Mouse (Mus musculus): Measurements from ENCODE around the gene Adk. TPM values are rescaled to one million over a fixed set of nuclear protein-coding genes. Genes with fewer than 3 reads are reported as not detected.

Gene Adk
- polyA plus RNA-seq, 1 experiment from 2014 or later, result 102 TPM

DNA sequence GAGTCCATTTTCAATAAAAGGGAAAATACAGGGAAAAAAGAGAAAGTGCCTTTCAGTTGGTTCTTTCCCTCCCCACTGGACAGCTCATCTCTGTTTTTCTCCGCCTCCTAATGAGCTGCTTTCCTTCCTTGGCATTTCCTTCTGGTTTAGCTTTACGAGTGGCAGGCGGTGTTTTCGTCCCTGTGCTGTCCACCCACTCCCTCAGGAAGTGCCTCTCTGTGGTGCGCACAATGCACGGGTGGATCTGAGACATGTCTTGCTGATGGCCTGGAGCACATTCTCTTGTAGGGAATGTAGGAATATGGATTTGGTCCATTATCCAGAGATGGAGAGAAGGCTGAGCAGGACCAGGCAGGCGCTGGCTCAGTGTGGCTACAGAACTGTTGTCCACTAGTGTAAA lies 47.0 kb downstream of the Adk start:
- DNase-seq (ENCODE audit: low spot score), result no peak

DNA sequence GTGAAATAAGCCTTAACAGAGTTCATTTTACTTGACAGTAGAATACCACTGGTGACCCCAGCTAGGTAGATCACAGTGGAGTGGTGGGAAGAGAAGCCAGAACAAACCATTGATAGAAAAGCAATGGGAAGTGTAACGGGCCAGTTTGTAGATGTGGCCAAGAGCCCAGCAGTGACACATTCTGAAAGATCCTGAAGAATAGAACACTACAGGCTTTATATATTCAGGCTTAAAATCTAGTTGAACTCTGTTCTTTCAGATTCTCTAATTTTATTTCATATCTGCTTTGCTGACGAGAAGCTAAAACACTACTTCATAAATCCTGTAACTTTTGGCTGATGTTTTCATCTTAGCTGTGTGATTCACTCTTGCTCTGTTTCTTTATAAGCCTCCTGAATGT lies 48.5 kb downstream of the Adk start:
- DNase-seq (ENCODE audit: low spot score), result no peak

DNA sequence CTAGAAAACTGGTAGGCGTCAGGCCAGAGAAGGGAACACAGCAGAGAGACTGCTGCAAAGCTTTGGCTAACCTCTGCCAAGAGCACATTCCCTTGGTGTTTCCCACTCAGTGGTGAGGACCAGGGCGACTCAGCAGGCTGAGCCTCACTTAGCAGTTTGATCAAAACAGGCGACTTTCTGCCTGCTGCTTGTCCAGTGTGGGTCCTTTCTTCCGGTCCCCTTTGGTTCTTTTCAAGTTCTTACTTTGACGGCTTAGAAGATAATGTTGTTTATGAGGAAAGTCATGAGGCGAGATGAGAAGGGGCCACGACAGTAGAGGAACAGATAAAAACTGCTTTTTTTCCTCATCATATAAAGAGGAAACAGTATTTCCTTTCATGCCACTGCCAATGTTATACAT lies 49.2 kb downstream of the Adk start:
- no peak for DNase-seq (ENCODE audit: low spot score)

DNA sequence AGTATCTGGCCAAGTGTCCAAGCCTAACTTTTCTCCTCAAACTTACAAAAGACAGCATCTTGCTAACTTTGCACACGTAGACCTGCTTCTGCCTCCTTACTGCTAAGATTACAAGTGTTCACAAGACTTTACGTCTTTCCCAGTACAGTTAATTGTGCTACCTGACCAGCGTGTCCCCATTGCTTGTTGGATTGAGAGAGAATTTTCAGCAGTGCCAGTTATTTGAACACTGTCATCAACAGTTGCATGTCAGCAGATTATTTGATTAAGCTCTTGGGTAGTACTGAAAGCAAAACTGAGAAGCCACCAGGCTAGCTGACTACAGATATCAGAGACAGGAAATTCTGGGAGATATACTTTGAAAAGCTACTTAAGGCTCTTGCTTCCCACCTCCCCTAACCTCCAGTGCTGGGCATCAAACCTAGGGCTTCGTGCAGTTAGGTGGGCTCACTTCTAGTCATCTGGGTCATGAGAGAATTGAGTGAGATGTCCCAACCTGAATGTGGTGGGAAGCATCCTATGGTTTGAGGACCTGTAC lies 50.4 kb downstream of the Adk start:
- no peak for DNase-seq (ENCODE audit: low spot score)

DNA sequence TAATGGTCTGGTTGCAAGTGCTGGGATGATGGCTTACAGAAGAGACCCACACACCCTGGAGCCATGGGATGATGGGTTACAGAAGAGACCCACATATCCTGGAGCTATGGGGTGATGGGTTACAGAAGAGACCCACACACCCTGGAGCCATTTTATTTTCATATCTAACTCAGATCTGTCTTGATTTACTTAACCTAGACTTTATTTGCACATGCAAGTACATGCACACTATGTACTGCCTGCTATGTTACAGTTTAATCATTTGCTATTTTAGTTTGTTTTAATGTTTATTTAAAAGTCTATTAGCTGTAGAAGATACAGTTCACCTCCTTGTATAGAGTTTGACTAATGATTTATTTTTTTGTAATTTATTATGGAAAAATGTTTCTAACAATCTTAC lies 52.7 kb downstream of the Adk start:
- no peak for DNase-seq (ENCODE audit: low spot score)

DNA sequence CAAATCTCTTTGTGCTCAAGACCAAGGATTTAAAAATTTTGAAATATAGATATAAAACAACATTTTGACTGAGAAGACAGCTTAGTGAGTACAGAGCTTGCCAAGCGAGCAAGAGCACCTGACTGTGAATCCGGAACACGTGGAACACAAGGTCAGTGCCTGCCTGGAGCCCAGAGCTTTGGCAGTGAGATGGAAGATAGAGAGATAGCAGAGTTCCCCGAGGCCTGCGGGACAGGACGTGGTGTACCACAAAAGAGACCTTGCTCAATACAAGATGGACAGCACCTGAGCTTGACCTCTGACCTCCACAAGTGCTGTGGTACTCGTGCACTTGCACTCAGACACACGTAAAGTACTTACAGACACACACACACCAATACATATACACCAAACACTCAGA lies 54.2 kb downstream of the Adk start:
- DNase-seq (ENCODE audit: low spot score), result no peak

DNA sequence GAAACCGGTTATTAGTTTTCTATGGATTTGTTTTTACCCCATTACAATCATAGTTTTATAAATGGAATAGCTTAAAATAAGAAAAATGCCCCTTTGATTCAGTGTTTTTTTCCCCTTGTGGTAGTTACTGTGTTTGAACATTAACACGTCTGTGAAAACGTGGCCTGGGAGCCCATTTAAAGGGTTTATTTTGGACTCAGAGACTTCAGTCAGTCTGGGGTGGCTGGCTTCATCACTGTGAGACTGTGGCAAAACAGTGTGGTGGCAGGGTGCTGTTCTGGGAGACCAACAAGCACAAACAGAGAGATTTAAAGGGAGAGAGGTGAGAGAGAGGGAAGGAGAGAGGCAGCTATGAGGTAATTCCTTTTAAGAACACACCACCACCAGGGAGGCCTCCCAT lies 55.2 kb downstream of the Adk start:
- no peak for DNase-seq (ENCODE audit: low spot score)

DNA sequence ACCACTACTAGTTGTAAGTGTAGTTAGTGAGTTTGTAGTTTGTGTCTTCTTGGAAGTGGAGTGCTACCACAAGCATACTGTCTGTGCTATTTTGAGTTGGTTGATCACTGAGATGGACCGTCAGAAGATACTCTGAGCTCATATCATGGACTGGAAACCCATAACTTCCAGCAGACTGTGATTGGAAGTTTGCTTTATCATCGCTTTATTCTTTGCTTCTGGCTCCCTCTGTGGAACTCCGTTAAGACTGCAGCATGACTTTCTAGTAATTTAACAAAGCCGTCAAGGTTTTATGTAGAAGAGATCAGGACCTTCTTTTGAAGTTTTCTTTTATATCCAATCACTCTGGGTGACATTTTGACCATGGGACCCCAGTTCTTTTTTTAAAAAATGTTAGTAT lies 58.1 kb downstream of the Adk start:
- no peak for DNase-seq (ENCODE audit: low spot score)

DNA sequence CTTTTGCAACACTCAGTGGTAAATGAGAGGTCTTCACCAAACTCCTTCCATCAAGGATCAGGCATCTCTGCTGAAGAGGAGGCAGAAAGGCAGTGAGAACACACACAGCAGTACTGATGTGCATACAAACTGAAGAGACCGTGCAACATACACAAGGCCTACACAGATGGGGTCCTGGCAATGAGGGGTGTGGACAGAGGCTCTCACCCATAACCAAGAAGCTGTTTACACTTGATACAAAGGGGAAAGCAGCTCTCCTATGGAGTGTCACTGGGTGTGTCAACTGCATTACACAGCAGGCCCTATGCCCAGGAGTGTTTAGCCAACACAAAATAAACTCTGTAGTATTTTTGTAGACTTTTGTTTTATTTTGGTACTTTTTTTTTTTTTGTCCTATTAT lies 59.1 kb downstream of the Adk start:
- DNase-seq (ENCODE audit: low spot score), result no peak

DNA sequence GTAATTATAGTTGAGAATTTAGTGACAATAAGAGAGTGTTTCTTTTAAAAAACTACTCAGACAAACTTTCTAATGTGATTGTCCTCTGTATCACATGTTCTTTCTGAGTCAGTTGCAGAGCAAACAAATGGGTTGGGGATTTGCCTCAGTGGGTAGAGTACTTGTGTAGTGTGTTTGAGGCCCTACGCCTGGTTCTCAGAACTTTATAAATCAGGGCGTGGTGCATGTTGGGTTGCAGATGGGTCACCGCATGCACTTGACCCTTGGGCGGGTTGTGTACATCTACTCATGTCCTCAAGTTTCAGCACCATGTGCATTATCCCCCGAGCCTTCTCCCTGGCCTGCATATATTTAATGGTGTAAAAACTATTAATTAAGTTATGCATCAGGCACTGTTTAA lies 59.8 kb downstream of the Adk start:
- no peak for DNase-seq (ENCODE audit: low spot score)

DNA sequence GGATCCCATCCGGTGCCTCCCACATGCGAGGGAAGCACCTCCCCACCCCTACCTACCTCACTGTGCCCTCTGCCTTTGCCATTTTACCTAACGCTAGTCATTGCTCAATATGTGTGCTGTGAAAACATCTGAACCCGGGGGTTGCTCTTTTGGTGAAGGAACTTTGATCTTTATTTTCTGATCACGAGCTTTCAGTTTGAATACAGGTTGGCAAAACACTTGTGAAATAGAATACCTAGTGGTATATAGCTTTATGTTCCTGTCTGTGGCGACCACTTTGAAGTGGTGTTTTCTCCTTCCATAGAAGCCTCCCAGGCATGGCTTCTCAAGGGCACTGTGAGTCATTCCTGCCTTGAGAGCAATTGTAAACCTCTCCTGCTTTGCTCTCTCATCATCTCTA lies 60.4 kb downstream of the Adk start:
- peak; percentile 8 for DNase-seq (ENCODE audit: low spot score)

DNA sequence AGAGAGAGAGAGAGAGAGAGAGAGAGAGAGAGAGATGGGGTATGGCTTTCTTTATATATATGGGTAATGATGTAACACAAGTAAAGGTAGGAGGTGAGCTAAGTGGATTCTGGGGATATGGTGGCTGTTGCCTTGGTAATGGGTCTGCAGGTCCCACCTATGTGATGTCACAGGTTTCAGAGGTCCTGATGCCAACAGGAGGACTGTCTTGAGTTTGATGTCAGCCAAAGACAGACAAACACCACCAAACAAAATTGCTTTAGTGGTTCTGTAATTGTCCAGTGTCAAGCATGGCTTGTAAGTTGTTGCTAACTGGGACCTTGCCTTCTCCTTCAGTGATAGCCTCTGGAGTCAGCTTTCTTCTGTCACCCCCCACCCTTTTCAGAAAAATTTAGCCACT lies 62.0 kb downstream of the Adk start:
- no peak for DNase-seq (ENCODE audit: low spot score)

DNA sequence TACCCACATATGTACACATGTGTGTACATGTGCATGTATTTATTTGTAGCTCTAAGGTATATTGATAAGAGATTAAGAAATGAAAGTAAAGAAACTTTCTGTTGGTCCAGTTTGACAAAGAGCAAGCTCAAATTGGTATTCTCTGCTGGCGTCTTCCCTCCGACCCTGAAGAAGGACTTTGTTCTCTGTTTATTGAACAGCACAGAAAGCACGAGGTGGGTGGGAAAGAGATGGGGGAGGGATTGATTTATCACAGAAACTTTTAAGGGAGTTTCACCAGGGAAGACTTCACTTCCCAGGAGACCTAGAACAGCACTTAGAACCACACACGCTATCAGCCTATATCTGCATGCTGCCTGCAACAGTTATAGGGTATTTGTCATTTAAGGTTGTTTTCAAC lies 62.9 kb downstream of the Adk start:
- DNase-seq (ENCODE audit: low spot score), result no peak

DNA sequence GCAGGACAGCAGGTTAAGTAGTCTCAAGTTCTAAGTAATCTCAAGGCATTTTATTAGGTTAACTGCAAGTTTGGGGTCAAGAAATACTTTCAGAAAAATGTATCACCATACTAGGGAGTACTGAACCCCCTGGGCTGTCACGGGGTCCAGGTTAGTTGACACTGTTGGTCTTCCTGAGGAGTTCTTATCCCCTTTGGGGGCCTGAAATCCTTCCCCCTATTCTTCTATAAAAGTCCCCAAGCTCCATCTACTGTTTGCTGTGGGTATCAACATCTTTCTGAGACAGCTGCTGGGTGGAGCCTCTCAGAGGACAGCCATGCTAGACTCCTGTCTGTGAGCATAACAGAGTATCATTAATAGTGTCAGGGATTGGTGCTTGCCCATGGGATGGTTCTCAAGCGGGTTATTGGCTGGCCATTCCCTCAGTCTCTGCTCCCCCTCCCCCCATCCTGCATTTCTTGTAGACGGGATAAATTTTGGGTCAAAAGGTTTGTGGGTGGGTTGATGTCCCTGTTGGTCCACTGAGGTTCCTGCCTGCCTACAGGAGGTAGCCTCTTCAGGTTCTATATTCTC lies 63.6 kb downstream of the Adk start:
- DNase-seq (ENCODE audit: low spot score), result peak; percentile 40

DNA sequence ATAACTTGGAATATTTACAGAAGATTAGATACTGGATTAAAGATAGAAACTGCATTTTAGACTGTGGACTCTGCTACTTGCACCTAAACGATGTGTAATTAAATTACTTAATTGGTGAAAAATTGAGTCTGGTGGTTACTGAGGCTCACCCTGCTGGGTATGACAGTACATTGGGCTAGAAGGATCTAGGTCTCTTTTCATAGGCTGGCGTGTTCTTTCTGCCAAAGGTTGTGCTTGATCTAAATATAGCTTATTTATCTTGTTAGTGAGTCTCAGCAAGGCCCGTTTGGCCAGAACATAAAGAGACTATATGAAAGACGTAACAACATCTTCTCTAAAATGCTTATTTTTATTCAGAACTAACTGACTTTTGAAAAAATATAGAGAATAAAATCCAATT lies 65.7 kb downstream of the Adk start:
- DNase-seq (ENCODE audit: low spot score), result no peak

DNA sequence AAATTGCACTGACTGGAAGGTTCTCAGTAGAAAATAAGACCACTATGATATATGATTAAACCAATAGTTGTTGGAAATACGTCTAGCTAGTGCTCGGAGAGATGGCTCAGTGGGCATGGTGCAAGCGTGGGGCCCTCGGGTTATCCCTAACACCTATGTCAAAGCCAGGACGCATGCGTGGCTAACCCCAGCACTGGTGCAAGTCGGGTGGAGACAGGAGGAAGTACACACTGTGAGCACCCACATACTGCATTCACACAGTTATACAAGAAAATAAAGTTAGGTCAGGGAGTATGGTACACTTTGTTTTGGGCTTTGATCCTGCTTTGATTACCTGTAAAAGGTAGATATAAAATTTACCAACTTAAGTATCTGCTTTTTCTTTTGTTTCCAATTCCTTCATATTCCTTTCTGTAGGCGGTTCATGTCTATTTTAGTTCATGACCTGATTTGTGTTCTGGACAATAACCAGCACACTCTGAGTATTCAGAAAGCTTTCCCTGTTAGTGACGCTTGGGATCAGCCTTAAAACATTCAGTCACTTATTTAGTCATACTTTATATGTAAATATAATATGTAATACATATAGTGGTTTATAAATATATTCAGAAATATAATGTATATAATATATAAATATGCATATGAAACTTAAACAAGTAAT lies 67.4 kb downstream of the Adk start:
- DNase-seq (ENCODE audit: low spot score), result no peak

DNA sequence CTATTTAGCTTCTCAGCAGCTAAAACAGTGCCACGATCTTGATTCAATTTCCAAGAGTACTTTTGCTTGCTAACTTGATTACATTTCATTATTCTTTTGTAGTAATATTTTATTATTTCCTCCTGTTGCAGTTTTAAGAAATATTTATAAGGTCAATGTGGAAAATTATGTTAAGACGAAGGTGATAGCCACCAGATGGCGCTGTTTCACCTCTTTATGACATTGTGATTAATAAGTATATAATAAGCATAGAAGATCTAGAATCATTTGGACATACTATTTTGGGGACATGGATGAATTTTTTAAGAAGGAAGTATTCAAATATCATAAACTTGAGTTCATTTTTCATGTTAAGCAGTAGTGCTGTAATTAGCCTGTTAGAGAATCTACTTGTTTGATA lies 68.1 kb downstream of the Adk start:
- peak; percentile 47 for DNase-seq (ENCODE audit: low spot score)

DNA sequence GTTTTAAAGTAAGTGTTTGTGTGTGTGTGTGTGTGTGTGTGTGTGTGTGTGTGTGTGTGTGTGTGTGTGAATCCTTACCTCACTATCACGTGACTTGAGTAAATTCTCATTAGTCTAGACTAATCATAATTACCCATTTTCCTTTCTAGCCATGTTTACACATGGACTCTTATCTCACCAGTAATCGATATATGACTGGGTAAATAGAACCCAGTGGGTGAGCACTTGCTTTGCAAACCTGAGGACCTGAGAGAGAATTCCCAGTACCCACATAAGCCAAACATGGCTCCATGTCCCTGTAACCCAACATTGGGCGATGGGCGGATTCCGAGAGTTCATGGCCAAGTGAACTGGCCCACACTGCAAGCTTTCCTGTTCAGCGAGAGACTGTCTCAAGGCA lies 74.8 kb downstream of the Adk start:
- no peak for DNase-seq (ENCODE audit: low spot score)

DNA sequence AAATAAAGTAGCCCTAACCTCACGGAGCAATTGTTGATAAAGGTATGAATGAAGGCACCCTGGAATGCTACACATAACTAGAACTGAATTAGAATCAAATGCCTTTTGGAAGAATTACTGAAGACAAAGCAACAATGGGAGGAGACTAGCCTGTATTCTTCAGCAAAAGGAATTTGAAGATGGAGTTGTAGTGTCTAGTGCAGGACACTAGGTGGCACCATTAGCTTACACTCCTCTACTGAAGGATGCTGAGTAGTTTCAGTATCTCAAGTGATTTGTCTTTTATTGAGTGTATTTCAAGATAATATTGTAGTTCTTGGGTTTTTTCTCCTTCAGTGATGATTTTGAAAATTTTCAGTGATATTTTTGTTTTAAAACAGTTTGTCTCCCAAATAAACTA lies 84.5 kb downstream of the Adk start:
- peak; percentile 78 for DNase-seq (ENCODE audit: low spot score)

DNA sequence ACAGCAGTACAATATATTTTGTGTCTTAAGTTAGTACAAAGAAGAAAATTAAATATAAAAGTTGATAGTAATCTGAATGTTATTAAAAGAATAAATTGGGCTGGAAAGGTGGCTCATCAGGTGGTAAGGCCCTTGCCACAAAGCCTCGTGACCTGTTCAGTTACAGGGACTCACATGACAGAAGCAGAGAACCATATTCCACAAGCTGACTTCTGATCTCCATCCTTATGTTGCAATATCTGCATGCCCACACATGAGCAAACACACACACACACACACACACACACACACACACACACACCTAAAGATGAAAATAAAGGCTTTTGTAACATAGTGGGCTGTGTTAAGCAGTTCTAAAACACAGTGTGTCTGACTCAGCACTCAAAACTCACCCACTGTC lies 90.2 kb downstream of the Adk start:
- DNase-seq (ENCODE audit: low spot score), result no peak

DNA sequence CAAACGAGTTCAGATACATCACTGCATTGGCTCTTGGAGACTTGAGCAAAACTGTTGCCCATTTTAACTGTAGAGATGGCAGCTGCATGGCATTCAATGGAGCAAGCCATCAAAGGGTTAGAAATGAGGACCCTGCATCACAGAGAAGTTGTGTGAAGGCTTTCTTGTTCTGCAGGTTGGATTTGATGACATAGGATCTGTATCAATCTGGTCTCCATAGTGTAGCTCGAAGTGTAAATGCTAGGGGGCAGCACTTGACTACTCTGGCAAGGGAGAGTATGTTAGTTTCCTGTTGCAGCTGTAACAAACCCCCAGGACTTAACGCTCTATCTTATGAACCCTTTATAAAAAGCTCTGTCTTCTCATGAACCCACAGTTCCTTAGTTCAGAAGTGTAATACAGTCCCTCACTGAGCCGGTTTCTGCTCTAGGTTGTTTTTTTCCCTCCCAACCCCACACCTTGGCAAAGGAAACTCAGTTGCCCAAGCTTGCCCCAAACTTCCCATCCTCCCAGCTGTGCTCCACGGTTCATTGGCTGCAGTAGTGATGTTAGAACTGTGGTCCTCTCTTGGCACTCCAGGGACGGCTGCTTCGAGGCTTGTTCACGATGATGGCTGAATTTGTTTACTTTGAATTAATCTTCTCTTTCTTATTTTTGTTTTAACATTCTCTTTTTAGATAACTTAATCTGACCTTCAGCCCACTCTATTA lies 91.2 kb downstream of the Adk start:
- peak; percentile 68 for DNase-seq (ENCODE audit: low spot score)

DNA sequence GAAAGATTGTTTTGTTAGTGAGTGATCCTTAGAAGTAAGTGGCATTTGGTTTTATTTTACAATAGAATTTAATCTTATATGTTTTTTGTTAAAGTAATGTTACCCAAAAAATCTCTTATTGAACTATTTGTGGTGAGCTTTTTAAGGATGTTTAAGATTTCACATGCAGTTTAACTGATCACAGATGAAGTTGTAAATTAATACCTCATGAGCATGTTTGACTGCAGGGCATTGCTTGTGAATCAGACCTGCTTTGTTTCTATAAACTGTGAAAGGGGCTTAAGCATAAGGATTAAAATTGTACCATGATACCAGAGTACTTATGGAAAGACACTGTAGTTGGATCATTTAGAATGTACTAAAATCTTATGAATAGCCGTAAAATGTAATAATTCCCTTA lies 94.8 kb downstream of the Adk start:
- DNase-seq (ENCODE audit: low spot score), result no peak

DNA sequence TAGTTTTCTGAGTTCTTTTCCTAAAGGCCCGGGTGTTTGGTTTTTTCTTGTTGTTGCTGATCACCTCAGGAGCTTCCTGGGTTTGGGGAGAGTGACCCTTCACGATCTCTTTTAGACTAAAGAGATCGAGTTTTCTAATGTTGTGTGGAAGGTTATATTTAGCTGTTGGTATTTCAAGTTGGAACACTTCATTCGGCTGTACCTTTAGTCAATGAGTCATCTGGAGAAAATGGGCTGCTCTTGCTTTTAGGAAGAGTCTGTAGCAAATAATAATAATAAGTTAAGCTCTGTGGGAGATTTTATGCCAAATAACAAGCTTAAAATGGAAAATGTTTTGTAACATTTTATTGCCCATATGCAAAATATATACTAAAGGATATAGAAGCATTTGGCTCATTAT lies 97.9 kb downstream of the Adk start:
- DNase-seq (ENCODE audit: low spot score), result no peak
